ENCODE assay signal across 38 mouse cellular contexts in genomic region chr3:51694576-51694975, GRCm38 (mm10). TPM values are rescaled to one million over a fixed set of nuclear protein-coding genes. Genes with fewer than 3 reads are reported as not detected.
"Had no signal": no experiment of that assay in that cellular context is flagged by ENCODE, and none has a peak within 500 bp of the region (broad histone marks: within the 10 kb centered on the region; RNA-seq: fewer than 3 reads in every experiment).

No protein-coding gene starts in this region.

- H3K9me3 ChIP-seq: heart, embryonic 10.5 days; heart, embryonic 12.5 days; heart, embryonic 13.5 days; heart, embryonic 15.5 days; hindbrain, embryonic 10.5 days; hindbrain, embryonic 12.5 days; hindbrain, embryonic 13.5 days; hindbrain, embryonic 15.5 days; kidney, embryonic 15.5 days had no signal

- H3K27ac ChIP-seq: heart, embryonic 10.5 days; heart, embryonic 13.5 days; heart, embryonic 15.5 days; hindbrain, embryonic 10.5 days; hindbrain, embryonic 12.5 days; hindbrain, embryonic 13.5 days; hindbrain, embryonic 14.5 days; hindbrain, embryonic 15.5 days; hindbrain, postnatal 0 days; kidney, embryonic 15.5 days; kidney, postnatal 0 days; layer of hippocampus, adult 2 months; left cerebral cortex, adult 2 months had no signal

- H3K9ac ChIP-seq: heart, embryonic 12.5 days; heart, embryonic 13.5 days; heart, embryonic 15.5 days; hindbrain, embryonic 12.5 days; hindbrain, embryonic 13.5 days; hindbrain, embryonic 14.5 days; hindbrain, embryonic 15.5 days; kidney, embryonic 15.5 days had no signal

- H3K27me3 ChIP-seq: heart, embryonic 12.5 days; heart, embryonic 13.5 days; heart, embryonic 15.5 days; hindbrain, embryonic 12.5 days; hindbrain, embryonic 13.5 days; hindbrain, embryonic 15.5 days; kidney, embryonic 15.5 days had no signal

- H3K4me2 ChIP-seq: heart, embryonic 11.5 days; heart, embryonic 12.5 days; heart, embryonic 13.5 days; heart, embryonic 15.5 days; hindbrain, embryonic 12.5 days; hindbrain, embryonic 13.5 days; hindbrain, embryonic 14.5 days; hindbrain, embryonic 15.5 days; kidney, embryonic 15.5 days had no signal

- H3K4me1 ChIP-seq: heart, embryonic 10.5 days; heart, embryonic 12.5 days; heart, embryonic 13.5 days; heart, embryonic 15.5 days; hindbrain, embryonic 13.5 days; hindbrain, embryonic 15.5 days; kidney, embryonic 15.5 days had no signal

- DNase-seq: heart, postnatal 10 days; heart, postnatal 14 days; heart, postnatal 36 days; heart, postnatal 4 days; kidney, adult 11 months; kidney, adult 18-20 months; kidney, adult 2 months; kidney, adult 8-10 months; kidney, adult 9 months; kidney, postnatal 10 days; kidney, postnatal 14 days; kidney, postnatal 25 days; kidney, postnatal 36 days; kidney, postnatal 4 days; layer of hippocampus, adult 9-11 months; layer of hippocampus, postnatal 36 days had no signal

- H3K4me3 ChIP-seq: heart, embryonic 10.5 days; heart, embryonic 12.5 days; heart, embryonic 13.5 days; heart, embryonic 15.5 days; hindbrain, embryonic 10.5 days; hindbrain, embryonic 12.5 days; hindbrain, embryonic 13.5 days; hindbrain, embryonic 15.5 days; kidney, embryonic 15.5 days; layer of hippocampus, adult 2 months; left cerebral cortex, adult 2 months had no signal

- ATAC-seq: hindbrain, embryonic 16.5 days; hindbrain, postnatal 0 days; inflammation-experienced regulatory T-cells, adult 6 months; intestine, embryonic 16.5 days had no signal

RNA-seq across cellular contexts. Expression of gene Mgst2, which starts 34.4 kb away (rescaled TPM):
- total RNA-seq: hindbrain, postnatal 0 days; layer of hippocampus, adult 18-20 months; layer of hippocampus, adult 2 months; layer of hippocampus, postnatal 14 days; layer of hippocampus, postnatal 25 days; layer of hippocampus, postnatal 36 days; left cerebral cortex, adult 18-20 months; left cerebral cortex, adult 2 months had no signal
- polyA plus RNA-seq: hindbrain, embryonic 10.5 days had no signal
